Mouse (Mus musculus) embryonic facial prominence, embryonic 11.5 days (tissue): Measurements from ENCODE around the gene Plscr4. TPM values are rescaled to one million over a fixed set of nuclear protein-coding genes. Genes with fewer than 3 reads are reported as not detected.
A peak's percentile ranks its signal among the peaks of the same experiment; 100 is the strongest.

Source experiments
- ATAC-seq: fragments of 200-750 bp; cut with Nextera tagmentation; replicated peaks from 2 replicates; pipeline ENCODE4 v1.8.0; 2017; ENCODE audit warnings: low read depth; ENCODE audit not compliant: insufficient number of reproducible peaks, low FRiP score, low TSS enrichment
- DNase-seq: peaks from one replicate; pipeline ENCODE4 v3.0.0-alpha.2; 2015; ENCODE audit warnings: low spot score
- H3K27ac ChIP-seq: fragments of 300-500 bp; sonication (generic); replicated peaks from 2 replicates; pipeline ENCODE4 v1.5.1; 2014; ENCODE audit warnings: mild to moderate bottlenecking, low read depth, low read length, control low read depth
- H3K27me3 ChIP-seq: fragments of 300-500 bp; sonication (generic); 2 replicates; pipeline ENCODE4 v1.6.1; 2014; ENCODE audit warnings: mild to moderate bottlenecking, low read length, moderate library complexity, mixed read lengths; ENCODE audit not compliant: control insufficient read depth, insufficient read depth
- H3K36me3 ChIP-seq: fragments of 300-500 bp; sonication (generic); replicated peaks from 2 replicates; pipeline ENCODE4 v1.6.1; 2014; ENCODE audit warnings: low read depth, mild to moderate bottlenecking, low read length, moderate library complexity, mixed read lengths; ENCODE audit not compliant: control insufficient read depth, insufficient read depth
- H3K4me1 ChIP-seq: fragments of 300-500 bp; sonication (generic); 2 replicates; pipeline ENCODE4 v1.6.1; 2014; ENCODE audit warnings: low read length, mixed read lengths; ENCODE audit not compliant: control insufficient read depth, insufficient read depth
- H3K4me2 ChIP-seq: fragments of 300-500 bp; sonication (generic); 2 replicates; pipeline ENCODE4 v1.6.1; 2014; ENCODE audit warnings: low read depth, mild to moderate bottlenecking, control low read depth, low read length, moderate library complexity
- H3K4me3 ChIP-seq: fragments of 300-500 bp; sonication (generic); 2 replicates; pipeline ENCODE4 v1.5.1; 2014; ENCODE audit warnings: low read depth, low read length, control low read depth
- H3K9ac ChIP-seq: fragments of 300-500 bp; sonication (generic); replicated peaks from 2 replicates; pipeline ENCODE4 v1.6.1; 2014; ENCODE audit warnings: mild to moderate bottlenecking, control low read depth, low read length
- H3K9me3 ChIP-seq: fragments of 300-500 bp; sonication (generic); replicated peaks from 2 replicates; pipeline ENCODE4 v1.6.1; 2016; ENCODE audit warnings: mild to moderate bottlenecking, low read length, inconsistent platforms, mixed read lengths; ENCODE audit not compliant: control insufficient read depth
- WGBS: fragments of 180-500 bp; shearing (Covaris S2); extraction: QIAGEN DNeasy Blood & Tissue Kit; methylation state at CpG from one replicate; pipeline ENCODE4 v1.1.7; 2014; 5-methylcytosine and 5-hydroxymethylcytosine counted together
- polyA plus RNA-seq: library from polyadenylated mRNA; unstranded; fragments of >200 nt; fragmentation: Nextera tagmentation; extraction: Ambion mirVana; gene quantifications from 2 replicates; pipeline ENCODE4 v1.2.1, GENCODE M21; 2014

Gene Plscr4
- polyA plus RNA-seq, 1 experiment from 2014 or later: 1.7 TPM

GRCm38 (mm10) chr9:92484710-92485267 is 27.6 kb downstream of the Plscr4 start:
- H3K4me2 ChIP-seq: no peak overlapping the region
- H3K27me3 ChIP-seq: no peaks in the 10 kb centered on the region
- DNase-seq (no peak), ATAC-seq (no peak)
- H3K4me3 ChIP-seq: no peak overlapping the region
- H3K9ac ChIP-seq: no peak overlapping the region
- no peak overlapping the region for H3K27ac ChIP-seq
- 76% methylated on average over 7 of the region's 7 CpGs for WGBS
- no peaks in the 10 kb centered on the region for H3K36me3 ChIP-seq
- H3K4me1 ChIP-seq: no peaks in the 10 kb centered on the region; the same call in 1 of the 2 replicates
- H3K9me3 ChIP-seq: no peaks in the 10 kb centered on the region

DNA sequence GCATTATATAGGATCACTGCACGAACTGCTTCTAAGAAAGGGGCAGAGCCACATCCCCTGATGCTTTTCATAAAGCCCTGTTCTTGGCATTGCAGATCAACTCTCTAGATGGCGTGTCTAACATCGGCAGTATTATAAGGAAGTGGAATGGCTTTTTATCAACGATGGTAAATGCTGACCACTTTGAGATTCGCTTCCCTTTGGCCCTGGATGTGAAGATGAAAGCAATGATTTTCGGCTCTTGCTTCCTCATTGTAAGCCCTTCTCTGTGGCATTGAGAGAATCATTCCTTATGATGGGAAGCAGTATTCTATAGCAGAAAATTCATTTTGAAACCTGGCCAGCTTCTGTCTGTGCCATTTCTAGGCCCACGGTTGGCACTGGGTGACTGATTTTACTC is 32.7 kb downstream of the Plscr4 start:
- H3K27ac ChIP-seq: no peak overlapping the region
- H3K4me1 ChIP-seq: no peaks in the 10 kb centered on the region; the same call in 1 of the 2 replicates
- no peaks in the 10 kb centered on the region for H3K27me3 ChIP-seq
- no peak overlapping the region for H3K4me2 ChIP-seq
- DNase-seq (no peak), ATAC-seq (no peak)
- no peak overlapping the region for H3K9ac ChIP-seq
- no peaks in the 10 kb centered on the region for H3K9me3 ChIP-seq
- no peak overlapping the region for H3K4me3 ChIP-seq
- H3K36me3 ChIP-seq: no peaks in the 10 kb centered on the region
- WGBS: 83% methylated on average over 7 of the region's 7 CpGs

DNA sequence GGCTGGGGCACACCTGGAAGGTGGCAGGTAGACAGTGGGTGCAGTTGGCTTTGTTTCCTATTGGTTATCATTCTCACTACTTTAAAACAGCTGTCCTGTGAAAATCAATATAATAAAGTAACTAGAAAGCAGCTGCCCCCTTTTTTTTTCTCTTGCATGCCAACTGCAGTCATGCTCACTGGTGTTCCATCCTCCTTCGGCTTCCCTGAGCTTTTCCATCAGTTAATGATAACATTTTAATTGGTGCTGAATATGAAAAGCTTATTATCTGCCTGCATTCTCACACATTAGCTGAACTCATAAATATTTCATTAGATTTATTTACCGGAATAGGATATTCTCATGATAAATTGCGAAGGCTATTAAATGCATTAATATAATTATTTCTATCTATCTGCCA is 33.1 kb downstream of the Plscr4 start:
- Histone ChIP-seq H3K4me3 (no peak overlapping the region), H3K36me3 (no peaks in the 10 kb centered on the region), H3K27me3 (no peaks in the 10 kb centered on the region), H3K9me3 (no peaks in the 10 kb centered on the region), H3K4me2 (no peak overlapping the region), H3K4me1 (no peaks in the 10 kb centered on the region; the same call in 1 of the 2 replicates), H3K27ac (no peak overlapping the region), H3K9ac (no peak overlapping the region)
- ATAC-seq (no peak), DNase-seq (no peak)
- 88% methylated on average over 3 of the region's 3 CpGs for WGBS

- 81% methylated on average over 2 of the region's 2 CpGs for WGBS
- H3K4me3 ChIP-seq: no peak overlapping the region
Observed at GRCm38 (mm10) chr9:92491274-92491673, 34.1 kb downstream of the Plscr4 start.

GRCm38 (mm10) chr9:92499710-92500410 is 42.7 kb downstream of the Plscr4 start:
- no peaks in the 10 kb centered on the region for H3K27me3 ChIP-seq
- no peaks in the 10 kb centered on the region for H3K36me3 ChIP-seq
- H3K9ac ChIP-seq: no peak overlapping the region
- DNase-seq (peak; percentile 92), ATAC-seq (peak; percentile 61; the same call in 1 of the 2 replicates)
- no peaks in the 10 kb centered on the region for H3K9me3 ChIP-seq
- no peak overlapping the region for H3K27ac ChIP-seq
- 46% methylated on average over 12 of the region's 12 CpGs for WGBS
- no peak overlapping the region for H3K4me2 ChIP-seq
- no peak overlapping the region for H3K4me3 ChIP-seq
- H3K4me1 ChIP-seq: no peaks in the 10 kb centered on the region

More at GRCm38 (mm10) chr9:92491274-92491673, 34.1 kb downstream of the Plscr4 start:
- ATAC-seq: no peak
- Histone ChIP-seq H3K27ac (no peak overlapping the region), H3K27me3 (no peaks in the 10 kb centered on the region), H3K36me3 (no peaks in the 10 kb centered on the region), H3K4me1 (no peaks in the 10 kb centered on the region; the same call in 1 of the 2 replicates), H3K9ac (no peak overlapping the region), H3K9me3 (no peaks in the 10 kb centered on the region), H3K4me2 (no peak overlapping the region)
- no peak for DNase-seq

DNA sequence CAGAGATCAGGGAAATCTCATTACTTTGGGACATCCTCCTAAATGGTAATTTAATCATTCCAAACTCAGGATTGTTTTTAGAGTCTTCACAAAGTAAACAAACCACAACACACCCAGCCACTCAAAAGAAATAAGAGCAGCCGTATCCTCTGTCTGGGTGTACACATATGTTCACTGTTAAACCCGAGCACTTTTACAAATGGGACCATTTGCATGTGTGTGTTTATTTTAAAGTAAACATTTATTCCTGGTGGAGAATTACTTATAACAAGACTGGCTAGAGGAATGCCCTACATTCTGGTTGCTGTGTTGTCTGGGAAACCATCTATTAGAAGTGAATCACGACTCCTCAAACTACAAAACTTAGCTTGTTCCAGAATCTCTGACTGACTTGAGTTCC is 47.1 kb downstream of the Plscr4 start:
- Histone ChIP-seq H3K4me1 (no peaks in the 10 kb centered on the region), H3K9me3 (no peaks in the 10 kb centered on the region), H3K27ac (no peak overlapping the region), H3K4me3 (no peak overlapping the region), H3K27me3 (no peaks in the 10 kb centered on the region), H3K36me3 (no peaks in the 10 kb centered on the region), H3K4me2 (no peak overlapping the region), H3K9ac (no peak overlapping the region)
- 48% methylated on average over 3 of the region's 3 CpGs for WGBS
- DNase-seq (peak; percentile 20), ATAC-seq (no peak)

- Histone ChIP-seq H3K27me3 (no peaks in the 10 kb centered on the region), H3K36me3 (no peaks in the 10 kb centered on the region), H3K4me3 (no peak overlapping the region), H3K4me1 (no peaks in the 10 kb centered on the region), H3K4me2 (no peak overlapping the region), H3K9ac (no peak overlapping the region), H3K27ac (no peak overlapping the region), H3K9me3 (no peaks in the 10 kb centered on the region)
- WGBS: 56% methylated on average over 1 of the region's 1 CpGs
- ATAC-seq (no peak), DNase-seq (no peak)
Observed at GRCm38 (mm10) chr9:92504889-92505288, 47.7 kb downstream of the Plscr4 start.

GRCm38 (mm10) chr9:92511696-92512095 is 54.5 kb downstream of the Plscr4 start:
- ATAC-seq (no peak), DNase-seq (no peak)
- Histone ChIP-seq H3K4me2 (no peak overlapping the region), H3K4me3 (no peak overlapping the region), H3K9me3 (no peaks in the 10 kb centered on the region), H3K36me3 (no peaks in the 10 kb centered on the region), H3K27ac (no peak overlapping the region), H3K9ac (no peak overlapping the region), H3K27me3 (no peaks in the 10 kb centered on the region), H3K4me1 (no peaks in the 10 kb centered on the region)
